Mouse (Mus musculus) MEL (cell line): Measurements from ENCODE around the gene Rsph4a. TPM values are rescaled to one million over a fixed set of nuclear protein-coding genes. Genes with fewer than 3 reads are reported as not detected.

Experiments
- DNase-seq: peaks from one replicate; pipeline ENCODE4 v3.0.0; 2011; ENCODE audit warnings: low read depth, low spot score
- H3K27ac ChIP-seq: 2 replicates; pipeline ENCODE4 v1.5.1; 2012; ENCODE audit warnings: low read depth, mild to moderate bottlenecking, control low read depth, low read length, moderate library complexity; ENCODE audit not compliant: control insufficient read depth
- H3K27me3 ChIP-seq, 2 experiments: fragments of 150-350 bp in 1 of 2; sonication (generic) in 1 of 2; 2 replicates each; pipeline ENCODE4 v1.6.1; 2012; ENCODE audit warnings: low read length in 2 of 2, mild to moderate bottlenecking in 2 of 2, improper control_type of control experiment in 1 of 2, moderate library complexity in 1 of 2; ENCODE audit not compliant: insufficient read depth in 2 of 2, control insufficient read depth in 1 of 2
- H3K36me3 ChIP-seq, 2 experiments: 2 replicates each; pipeline ENCODE4 v1.6.1; 2012 to 2014; ENCODE audit warnings: low read length in 2 of 2, improper control_type of control experiment in 1 of 2, inconsistent platforms in 1 of 2, mild to moderate bottlenecking in 1 of 2; ENCODE audit not compliant: insufficient read depth in 2 of 2, control insufficient read depth in 1 of 2
- H3K4me1 ChIP-seq, 2 experiments: fragments of 150-350 bp in 1 of 2; sonication (generic) in 1 of 2; 2 replicates each; pipeline ENCODE4 v1.6.1; 2012; ENCODE audit warnings: low read length in 2 of 2, improper control_type of control experiment in 1 of 2, mild to moderate bottlenecking in 1 of 2; ENCODE audit not compliant: insufficient read depth in 2 of 2, control insufficient read depth in 1 of 2
- H3K4me3 ChIP-seq, 2 experiments: fragments of 150-350 bp in 1 of 2; sonication (generic) in 1 of 2; 2 replicates each; pipeline ENCODE4 v1.5.1; 2012; ENCODE audit warnings: low read depth in 2 of 2, low read length in 2 of 2, mild to moderate bottlenecking in 2 of 2, moderate library complexity in 2 of 2, control low read depth in 1 of 2, improper control_type of control experiment in 1 of 2; ENCODE audit not compliant: control insufficient read depth in 1 of 2, insufficient read depth in 1 of 2
- H3K79me2 ChIP-seq: 2 replicates; pipeline ENCODE4 v1.6.1; 2012; ENCODE audit warnings: mild to moderate bottlenecking, low read length, moderate library complexity; ENCODE audit not compliant: control insufficient read depth, poor library complexity, insufficient read depth
- H3K9ac ChIP-seq: 2 replicates; pipeline ENCODE4 v1.6.1; 2012; ENCODE audit warnings: low read depth, mild to moderate bottlenecking, control low read depth, low read length, moderate library complexity; ENCODE audit not compliant: control insufficient read depth, poor library complexity, severe bottlenecking
- H3K9me3 ChIP-seq: fragments of 150-350 bp; sonication (generic); replicated peaks from 2 replicates; pipeline ENCODE4 v1.6.1; 2012; ENCODE audit warnings: mild to moderate bottlenecking, low read length, improper control_type of control experiment, moderate library complexity; ENCODE audit not compliant: insufficient read depth
- BHLHE40 ChIP-seq: IDR thresholded peaks from 2 replicates; pipeline ENCODE4 v1.6.1; 2012; ENCODE audit warnings: low read depth, mild to moderate bottlenecking, inconsistent platforms, low read length, improper control_type of control experiment, borderline replicate concordance
- CHD1 ChIP-seq: IDR thresholded peaks from 2 replicates; pipeline ENCODE4 v1.6.1; 2012; ENCODE audit warnings: low read depth, mild to moderate bottlenecking, inconsistent platforms, low read length, improper control_type of control experiment
- ELF1 ChIP-seq: IDR thresholded peaks from 2 replicates; pipeline ENCODE4 v1.6.1; 2014; ENCODE audit warnings: low read depth, mild to moderate bottlenecking, inconsistent platforms, low read length, improper control_type of control experiment, moderate library complexity
- ETS1 ChIP-seq: IDR thresholded peaks from 2 replicates; pipeline ENCODE4 v1.6.1; 2012; ENCODE audit warnings: low read depth, mild to moderate bottlenecking, inconsistent platforms, low read length, improper control_type of control experiment, moderate library complexity
- GABPA ChIP-seq: IDR thresholded peaks from 2 replicates; pipeline ENCODE4 v1.6.1; 2012; ENCODE audit warnings: low read depth, mild to moderate bottlenecking, inconsistent platforms, low read length, improper control_type of control experiment, moderate library complexity
- GATA1 ChIP-seq: IDR thresholded peaks from 2 replicates; pipeline ENCODE4 v1.6.1; 2011; ENCODE audit warnings: low read depth, low read length, improper control_type of control experiment
- HCFC1 ChIP-seq: IDR thresholded peaks from 2 replicates; pipeline ENCODE4 v1.6.1; 2012; ENCODE audit warnings: low read depth, mild to moderate bottlenecking, inconsistent platforms, low read length, improper control_type of control experiment, moderate library complexity
- KAT2A ChIP-seq: conservative IDR thresholded peaks from 2 replicates; pipeline ENCODE4 v1.6.1; 2012; ENCODE audit warnings: low read depth, low read length, improper control_type of control experiment, inconsistent platforms
- MAFK ChIP-seq: IDR thresholded peaks from 2 replicates; pipeline ENCODE4 v1.6.1; 2011; ENCODE audit warnings: low read depth, mild to moderate bottlenecking, low read length, improper control_type of control experiment, borderline replicate concordance
- MAX ChIP-seq: IDR thresholded peaks from 2 replicates; pipeline ENCODE4 v1.6.1; 2011; ENCODE audit warnings: low read length, improper control_type of control experiment
- MYB ChIP-seq: IDR thresholded peaks from 2 replicates; pipeline ENCODE4 v1.6.1; 2011; ENCODE audit warnings: mild to moderate bottlenecking, low read depth, low read length, improper control_type of control experiment
- MYC ChIP-seq: IDR thresholded peaks from 2 replicates; pipeline ENCODE4 v1.6.1; 2011; ENCODE audit warnings: low read depth, mild to moderate bottlenecking, low read length, improper control_type of control experiment, moderate library complexity
- NELFE ChIP-seq: IDR thresholded peaks from 2 replicates; pipeline ENCODE4 v1.6.1; 2011; ENCODE audit warnings: low read depth, low read length, improper control_type of control experiment
- POLR2AphosphoS5 ChIP-seq: IDR thresholded peaks from 2 replicates; pipeline ENCODE4 v1.6.1; 2012; ENCODE audit warnings: low read depth, borderline replicate concordance, mild to moderate bottlenecking, inconsistent platforms, low read length, moderate library complexity, mixed read lengths
- RAD21 ChIP-seq: IDR thresholded peaks from 2 replicates; pipeline ENCODE4 v1.6.1; 2011; ENCODE audit warnings: mild to moderate bottlenecking, low read depth, low read length, improper control_type of control experiment
- SIN3A ChIP-seq: IDR thresholded peaks from 2 replicates; pipeline ENCODE4 v1.6.1; 2012; ENCODE audit warnings: low read length, improper control_type of control experiment, inconsistent platforms
- TCF12 ChIP-seq: IDR thresholded peaks from 2 replicates; pipeline ENCODE4 v1.6.1; 2014; ENCODE audit warnings: low read depth, mild to moderate bottlenecking, inconsistent platforms, low read length, improper control_type of control experiment, moderate library complexity
- USF1 ChIP-seq: IDR thresholded peaks from 2 replicates; pipeline ENCODE4 v1.6.1; 2014; ENCODE audit warnings: low read depth, mild to moderate bottlenecking, inconsistent platforms, low read length, improper control_type of control experiment, moderate library complexity
- USF2 ChIP-seq, 2 experiments: IDR thresholded peaks; 2 replicates each; pipeline ENCODE4 v1.6.1; 2011 to 2012; ENCODE audit warnings: improper control_type of control experiment in 2 of 2, low read length in 2 of 2, borderline replicate concordance in 1 of 2, inconsistent platforms in 1 of 2, low read depth in 1 of 2, mild to moderate bottlenecking in 1 of 2; ENCODE audit not compliant: insufficient read depth in 1 of 2
- ZMIZ1 ChIP-seq: IDR thresholded peaks from 2 replicates; pipeline ENCODE4 v1.6.1; 2012; ENCODE audit warnings: low read depth, mild to moderate bottlenecking, inconsistent platforms, low read length, improper control_type of control experiment, moderate library complexity
- polyA plus RNA-seq, 2 experiments: library from polyadenylated mRNA; stranded (reverse) in 1 of 2; unstranded in 1 of 2; fragments of >175 nt in 1 of 2; fragments of >200 nt in 1 of 2; gene quantifications; 2 replicates each; pipeline versions ENCODE4 v1.2.1 to v1.2.4; 2012; ENCODE audit warnings: low replicate concordance in 2 of 2, low read depth in 1 of 2; ENCODE audit not compliant: insufficient read length in 2 of 2, insufficient read depth in 1 of 2, missing spikeins in 1 of 2
- total RNA-seq: library from RNA; depleted of rRNA; stranded (reverse); fragments of 300-350 nt; gene quantifications from 2 replicates; pipeline ENCODE4 v1.2.3, GENCODE M21; 2012

Rsph4a gene
- total and polyA plus RNA-seq, 3 experiments: not detected

DNA sequence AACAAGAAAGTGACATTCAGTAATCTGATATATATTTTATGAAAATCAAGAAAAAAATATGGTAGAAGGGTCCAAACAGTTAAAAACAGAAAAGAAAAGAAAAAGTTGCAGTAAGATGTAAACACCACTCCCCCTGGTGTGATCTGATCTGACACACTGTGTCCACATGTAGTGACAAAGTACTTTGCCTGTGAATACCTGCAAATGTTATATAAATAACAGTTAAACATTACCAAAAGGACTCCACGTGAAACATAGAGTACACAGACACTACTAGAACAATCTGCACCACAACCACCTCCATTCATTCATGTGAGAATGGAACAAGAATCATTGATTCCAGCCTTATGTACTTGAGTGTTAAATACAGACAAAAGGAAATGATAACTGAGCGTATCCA is 38.9 kb upstream of the Rsph4a start:
- no peaks in the 10 kb centered on the region for H3K4me1 ChIP-seq
- no peaks in the 10 kb centered on the region for H3K79me2 ChIP-seq
- H3K27ac ChIP-seq: no peak overlapping the region
- DNase-seq: no peak
- H3K27me3 ChIP-seq: no peaks in the 10 kb centered on the region
- no peaks in the 10 kb centered on the region for H3K36me3 ChIP-seq
- no peak for TF ChIP-seq RAD21
- no peak for TF ChIP-seq NELFE
- TF ChIP-seq BHLHE40: no peak
- no peak for TF ChIP-seq ETS1
- no peak for TF ChIP-seq MAX
- TF ChIP-seq USF2 (IDR thresholded peaks at IDR 0.05; ENCODE audit: borderline replicate concordance in 1 of 2, insufficient read depth in 1 of 2, low read depth in 1 of 2, low read length in 2 of 2): no peak
- TF ChIP-seq MYC: no peak
- no peak for TF ChIP-seq MYB
- TF ChIP-seq ZMIZ1: no peak
- no peak for TF ChIP-seq POLR2AphosphoS5
- no peak for TF ChIP-seq GATA1
- TF ChIP-seq GABPA: no peak
- no peak for TF ChIP-seq HCFC1
- TF ChIP-seq, all 39 proteins: peak for 0
- H3K9ac ChIP-seq: no peak overlapping the region
- no peaks in the 10 kb centered on the region for H3K9me3 ChIP-seq
- H3K4me3 ChIP-seq: no peak overlapping the region

DNA sequence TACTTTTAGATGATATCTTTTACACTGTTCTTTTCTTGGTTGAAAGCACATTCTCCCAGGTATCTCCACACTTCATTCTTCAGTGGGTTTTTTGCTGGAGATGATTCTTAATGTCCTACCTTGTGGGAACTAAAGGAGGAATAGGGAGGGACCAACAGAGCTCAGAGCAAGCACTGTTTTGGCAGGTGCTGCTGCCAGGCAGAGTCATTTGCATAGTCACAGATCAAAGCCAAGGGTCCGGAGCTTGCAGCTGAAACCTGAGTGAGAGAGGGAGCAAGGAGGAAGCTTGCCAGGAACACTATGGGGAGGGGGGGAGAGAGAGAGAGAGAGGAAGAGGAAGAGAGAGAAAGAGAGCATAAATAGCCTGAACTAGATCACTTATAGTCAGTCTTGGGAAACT is 34.5 kb upstream of the Rsph4a start:
- H3K9ac ChIP-seq: no peak overlapping the region
- no peaks in the 10 kb centered on the region for H3K27me3 ChIP-seq
- no peak for TF ChIP-seq HCFC1
- TF ChIP-seq MYB: no peak
- TF ChIP-seq MAFK: no peak
- no peak for TF ChIP-seq ELF1
- no peak for TF ChIP-seq CHD1
- TF ChIP-seq SIN3A: no peak
- TF ChIP-seq TCF12: no peak
- TF ChIP-seq USF1: no peak
- TF ChIP-seq BHLHE40: no peak
- no peak for TF ChIP-seq KAT2A
- DNase-seq: no peak
- H3K4me3 ChIP-seq: no peak overlapping the region
- H3K27ac ChIP-seq: no peak overlapping the region
- no peaks in the 10 kb centered on the region for H3K4me1 ChIP-seq
- H3K36me3 ChIP-seq: no peaks in the 10 kb centered on the region
- no peaks in the 10 kb centered on the region for H3K79me2 ChIP-seq
- H3K9me3 ChIP-seq: no peaks in the 10 kb centered on the region
